Mouse (Mus musculus) E14TG2a.4 (cell line): ENCODE results near the gene Ets2.

Experiments
- CTCF ChIP-seq: conservative IDR thresholded peaks from 2 replicates; pipeline ENCODE4 v1.5.1; 2014; ENCODE audit warnings: low read length
- NANOG ChIP-seq: IDR thresholded peaks from 2 replicates; pipeline ENCODE4 v1.6.1; 2014; ENCODE audit warnings: borderline replicate concordance, low read length, mixed read lengths

DNA sequence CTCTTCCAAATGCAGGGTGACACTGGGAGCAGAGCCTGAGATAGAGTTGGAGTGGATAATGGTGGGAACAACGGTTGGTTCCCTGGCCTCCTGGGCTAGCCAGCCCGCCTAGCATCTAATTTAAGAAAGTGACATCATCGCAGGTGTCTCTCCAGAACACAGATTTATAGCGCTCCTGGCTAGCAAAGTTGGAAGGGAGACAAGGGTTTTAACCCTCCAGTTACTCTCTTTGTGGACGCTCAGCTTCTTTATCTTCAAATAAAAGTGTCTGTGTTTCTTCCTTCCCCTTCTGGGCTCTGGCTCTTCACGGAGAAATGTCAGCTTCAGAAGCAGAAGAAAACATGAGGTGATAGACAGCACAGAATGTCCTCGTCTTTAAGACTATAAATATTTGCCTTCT is 51.4 kb downstream of the Ets2 start:
- TF ChIP-seq CTCF (no peak), NANOG (no peak)
